Mouse (Mus musculus) spleen, adult 2 months (tissue): Measurements from ENCODE around the gene Pacrg. TPM values are rescaled to one million over a fixed set of nuclear protein-coding genes. Genes with fewer than 3 reads are reported as not detected.

Source experiments
- DNase-seq, 2 experiments: peaks; one replicate each; pipeline versions ENCODE4 v3.0.0 to v3.0.0-alpha.2; 2012 to 2021; ENCODE audit warnings: low spot score in 2 of 2, low read depth in 1 of 2
- H3K27ac ChIP-seq: fragments of 200-500 bp; 2 replicates; pipeline ENCODE4 v1.5.1; 2012; ENCODE audit warnings: low read length, inconsistent platforms; ENCODE audit not compliant: insufficient read depth
- H3K27me3 ChIP-seq: fragments of 200-500 bp; 2 replicates; pipeline ENCODE4 v1.6.1; 2012; ENCODE audit warnings: mild to moderate bottlenecking, moderate library complexity, low read length, inconsistent platforms; ENCODE audit not compliant: control insufficient read depth, insufficient read depth
- H3K36me3 ChIP-seq: fragments of 200-500 bp; 2 replicates; pipeline ENCODE4 v1.6.1; 2012; ENCODE audit warnings: mild to moderate bottlenecking, low read length, inconsistent platforms; ENCODE audit not compliant: control insufficient read depth, insufficient read depth
- H3K4me1 ChIP-seq: fragments of 200-500 bp; 2 replicates; pipeline ENCODE4 v1.6.1; 2011; ENCODE audit warnings: inconsistent platforms; ENCODE audit not compliant: control insufficient read depth, insufficient read depth, insufficient read length
- H3K4me3 ChIP-seq: fragments of 200-500 bp; 2 replicates; pipeline ENCODE4 v1.5.1; 2011; ENCODE audit warnings: mild to moderate bottlenecking, inconsistent platforms; ENCODE audit not compliant: insufficient read depth, insufficient read length; ENCODE audit errors: extremely low read depth
- CTCF ChIP-seq: fragments of 200-500 bp; IDR thresholded peaks from 2 replicates; pipeline ENCODE4 v1.5.1; 2011; ENCODE audit warnings: mild to moderate bottlenecking, inconsistent platforms; ENCODE audit not compliant: insufficient read depth, insufficient read length, insufficient replicate concordance; ENCODE audit errors: extremely low read depth
- POLR2A ChIP-seq: fragments of 200-500 bp; IDR thresholded peaks from 2 replicates; pipeline ENCODE4 v1.6.1; 2011; ENCODE audit warnings: low read depth, low read length, inconsistent platforms
- whole genome bisulfite sequencing: fragments of 180-500 bp; shearing (Covaris S2); methylation state at CpG from one replicate; pipeline ENCODE4 v1.1.7; 2018; 5-methylcytosine and 5-hydroxymethylcytosine counted together
- polyA plus RNA-seq: library from polyadenylated mRNA; depleted of rRNA; stranded (reverse); fragments of >200 nt; gene quantifications from 2 replicates; pipeline ENCODE4 v1.2.3, GENCODE M21; 2012

Pacrg gene
- polyA plus RNA-seq, 1 experiment: not detected

DNA sequence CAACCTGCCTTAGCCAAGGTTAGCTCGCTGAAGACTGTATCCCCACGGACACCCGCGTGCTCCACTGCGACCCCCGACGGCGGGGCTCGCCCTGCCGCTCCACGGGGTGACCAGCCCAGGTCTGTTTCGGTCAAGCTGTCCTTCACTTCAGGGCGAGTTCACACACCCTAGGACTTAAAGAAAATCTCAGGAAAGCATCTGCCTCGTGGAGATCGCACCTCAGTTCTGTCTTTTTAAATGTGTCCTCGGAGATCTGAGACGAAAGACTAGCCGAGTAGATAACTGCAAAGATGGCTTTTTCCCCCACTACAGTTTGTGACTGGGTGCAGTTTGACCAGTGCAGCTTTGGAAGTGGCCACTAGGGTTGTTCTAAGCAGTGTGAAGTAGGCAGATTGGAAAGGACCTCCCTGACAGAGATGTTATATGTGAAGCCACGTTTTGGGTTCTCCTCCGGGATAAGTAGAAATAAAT is 655 bp upstream of the Pacrg start:
- WGBS: 4% methylated on average over 20 of the region's 20 CpGs
- TF ChIP-seq CTCF: no peak
- TF ChIP-seq POLR2A: no peak
- DNase-seq: peak; percentile 21 to 22
- peak overlapping the region; percentile 47 for H3K4me3 ChIP-seq
- no peak overlapping the region for H3K27ac ChIP-seq
- no peaks in the 10 kb centered on the region for H3K27me3 ChIP-seq
- peaks cover 3% of the 10 kb centered on the region; the same call in 1 of the 2 replicates for H3K4me1 ChIP-seq
- H3K36me3 ChIP-seq: no peaks in the 10 kb centered on the region

DNA sequence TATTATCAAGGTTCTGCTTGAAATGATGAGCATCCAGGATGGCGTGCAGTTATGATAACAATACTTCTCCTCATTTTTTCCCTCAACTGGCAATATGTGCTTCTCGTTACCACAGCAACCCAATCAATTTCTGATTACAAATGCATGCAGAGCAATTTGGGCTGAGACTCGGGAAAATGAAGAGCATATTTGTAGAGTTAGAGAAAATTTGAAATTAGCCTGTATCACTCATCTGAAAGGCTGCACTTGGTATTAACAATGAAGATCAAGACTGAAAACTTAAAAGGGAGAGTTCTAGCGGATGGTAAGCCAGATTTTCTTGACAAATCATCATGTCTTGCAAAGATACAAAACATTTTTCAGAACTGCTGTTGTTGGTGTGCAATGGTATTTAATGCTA is 21.1 kb downstream of the Pacrg start:
- WGBS: 86% methylated on average over 4 of the region's 4 CpGs
- Histone ChIP-seq H3K4me3 (no peak overlapping the region), H3K27ac (no peak overlapping the region), H3K36me3 (no peaks in the 10 kb centered on the region), H3K4me1 (no peaks in the 10 kb centered on the region), H3K27me3 (no peaks in the 10 kb centered on the region)
- TF ChIP-seq CTCF (no peak), POLR2A (no peak)
- no peak for DNase-seq

DNA sequence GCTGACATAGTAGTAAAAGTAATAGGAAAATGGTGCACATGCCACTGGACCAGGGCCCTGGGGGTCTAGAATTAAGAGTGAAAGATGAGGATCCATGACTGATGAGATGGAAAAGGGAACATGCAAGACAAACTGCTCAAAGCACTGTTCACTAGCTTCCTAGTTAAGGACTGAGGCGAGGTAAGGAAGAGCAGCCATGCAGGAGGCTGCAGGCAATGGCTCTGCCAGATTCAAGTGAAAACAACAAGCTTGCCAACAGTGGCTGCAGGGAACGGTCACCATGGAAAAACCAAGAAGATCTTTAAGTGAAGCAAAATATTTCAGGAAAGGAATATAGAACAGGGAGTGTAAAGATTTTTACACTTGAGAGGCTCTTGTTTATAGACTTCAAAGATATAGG is 31.5 kb downstream of the Pacrg start:
- no peaks in the 10 kb centered on the region for H3K4me1 ChIP-seq
- no peaks in the 10 kb centered on the region for H3K27me3 ChIP-seq
- 76% methylated on average over 2 of the region's 2 CpGs for WGBS
- H3K36me3 ChIP-seq: no peaks in the 10 kb centered on the region
- no peak overlapping the region for H3K27ac ChIP-seq
- TF ChIP-seq POLR2A: no peak
- no peak for TF ChIP-seq CTCF
- no peak overlapping the region for H3K4me3 ChIP-seq
- no peak for DNase-seq

DNA sequence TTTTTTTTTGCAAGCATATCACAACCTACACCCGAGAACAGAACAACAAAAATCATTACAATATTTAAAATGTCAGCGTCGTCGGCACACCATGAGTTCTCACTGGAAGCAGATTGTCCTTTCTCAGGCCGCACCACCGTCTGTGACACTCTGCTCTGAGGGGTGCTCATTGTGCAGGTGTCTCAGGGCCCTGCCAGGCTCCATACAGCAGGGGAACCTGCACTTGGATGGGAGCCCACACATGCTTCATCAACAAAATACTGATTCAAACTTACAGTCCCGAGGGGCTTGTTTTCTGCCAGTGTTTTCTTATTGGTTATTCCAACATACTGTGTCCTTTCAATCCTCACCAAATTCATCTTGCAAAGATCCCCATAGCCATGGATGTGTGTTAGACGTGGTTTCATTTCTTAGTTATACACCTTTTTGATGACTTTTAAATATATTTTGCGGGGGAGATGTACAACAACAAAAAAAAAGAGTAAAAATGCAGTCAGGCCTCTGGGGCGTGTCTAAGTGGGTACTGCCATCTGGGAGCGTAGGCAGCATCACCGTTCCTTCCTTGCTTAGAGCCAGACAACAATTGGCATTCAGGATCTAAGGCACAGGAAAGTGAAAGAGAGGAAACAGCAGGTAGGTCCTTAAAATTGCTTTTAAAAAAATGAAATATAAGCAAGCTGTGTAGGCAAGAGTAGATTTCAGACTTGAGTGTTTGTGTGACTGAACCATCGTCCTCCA is 32.7 kb downstream of the Pacrg start:
- H3K4me3 ChIP-seq: no peak overlapping the region
- H3K27ac ChIP-seq: no peak overlapping the region
- whole genome bisulfite sequencing: 90% methylated on average over 13 of the region's 13 CpGs
- no peaks in the 10 kb centered on the region for H3K27me3 ChIP-seq
- no peak for DNase-seq
- H3K4me1 ChIP-seq: no peaks in the 10 kb centered on the region
- TF ChIP-seq CTCF: no peak
- TF ChIP-seq POLR2A: no peak
- no peaks in the 10 kb centered on the region for H3K36me3 ChIP-seq

DNA sequence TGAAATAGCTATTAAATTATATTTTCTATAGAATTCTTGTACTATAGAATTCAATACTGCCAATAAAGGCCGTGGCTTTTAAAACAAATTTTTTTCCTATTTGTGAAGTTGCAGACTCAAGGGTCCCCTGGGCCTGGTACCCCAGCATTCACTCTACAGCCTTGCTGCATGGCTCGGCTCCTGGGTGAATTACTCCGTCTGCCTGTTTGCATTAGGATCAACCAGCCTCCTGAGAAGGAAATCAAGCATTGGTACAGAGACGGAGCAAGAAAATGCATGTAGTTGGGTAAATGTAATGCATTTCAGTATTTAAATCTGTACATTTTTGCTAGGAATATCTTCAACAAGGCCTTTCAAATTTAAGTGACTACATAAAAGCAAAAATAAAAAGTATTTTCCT is 33.4 kb downstream of the Pacrg start:
- Histone ChIP-seq H3K36me3 (no peaks in the 10 kb centered on the region), H3K27me3 (no peaks in the 10 kb centered on the region), H3K4me3 (no peak overlapping the region), H3K4me1 (no peaks in the 10 kb centered on the region), H3K27ac (no peak overlapping the region)
- TF ChIP-seq POLR2A (no peak), CTCF (no peak)
- WGBS: 90% methylated on average over 4 of the region's 4 CpGs
- DNase-seq: no peak

GRCm38 (mm10) chr17:10791661-10792060 is 48.5 kb downstream of the Pacrg start:
- 66% methylated on average over 3 of the region's 3 CpGs for WGBS
- Histone ChIP-seq H3K4me1 (no peaks in the 10 kb centered on the region), H3K27me3 (no peaks in the 10 kb centered on the region), H3K4me3 (no peak overlapping the region), H3K27ac (no peak overlapping the region), H3K36me3 (no peaks in the 10 kb centered on the region)
- DNase-seq: no peak
- TF ChIP-seq CTCF (no peak), POLR2A (no peak)

- no peak for TF ChIP-seq CTCF
- no peak for TF ChIP-seq POLR2A
- no peaks in the 10 kb centered on the region; the same call in 1 of the 2 replicates for H3K27me3 ChIP-seq
- 90% methylated on average over 4 of the region's 4 CpGs for WGBS
- H3K27ac ChIP-seq: no peak overlapping the region
- no peak for DNase-seq
- H3K36me3 ChIP-seq: no peaks in the 10 kb centered on the region
- no peaks in the 10 kb centered on the region for H3K4me1 ChIP-seq
- H3K4me3 ChIP-seq: no peak overlapping the region
These were observed 55.6 kb downstream of the Pacrg start for GRCm38 (mm10) chr17:10784401-10784920.
